Mouse (Mus musculus) spleen, postnatal 36 days (tissue): Measurements from ENCODE around the gene Frmd6.

Experiments
- DNase-seq, 2 experiments: peaks; one replicate each; pipeline ENCODE4 v3.0.0; 2022; ENCODE audit warnings: low spot score in 2 of 2, mixed read lengths in 1 of 2

The Frmd6 gene

DNA sequence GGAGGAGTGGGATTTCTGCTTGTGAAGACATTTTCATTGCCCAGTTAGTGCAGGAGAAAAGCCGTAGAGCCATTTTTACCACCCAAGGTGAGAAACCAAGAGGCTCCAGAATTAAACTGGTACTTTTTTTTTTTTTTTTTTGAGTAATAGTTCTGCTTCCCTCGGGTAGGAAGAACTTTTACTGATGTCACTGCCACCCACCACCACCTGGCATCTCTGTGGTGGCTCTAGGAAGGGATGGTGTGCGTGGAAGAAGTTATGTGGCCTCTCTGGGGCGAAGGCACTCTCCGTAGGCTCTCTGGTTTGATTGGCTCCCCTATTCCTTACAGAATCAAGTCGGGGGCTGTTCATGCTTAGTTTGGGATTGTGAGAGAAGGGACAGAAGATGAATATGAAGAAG lies 17.3 kb upstream of the Frmd6 start:
- no peak for DNase-seq

DNA sequence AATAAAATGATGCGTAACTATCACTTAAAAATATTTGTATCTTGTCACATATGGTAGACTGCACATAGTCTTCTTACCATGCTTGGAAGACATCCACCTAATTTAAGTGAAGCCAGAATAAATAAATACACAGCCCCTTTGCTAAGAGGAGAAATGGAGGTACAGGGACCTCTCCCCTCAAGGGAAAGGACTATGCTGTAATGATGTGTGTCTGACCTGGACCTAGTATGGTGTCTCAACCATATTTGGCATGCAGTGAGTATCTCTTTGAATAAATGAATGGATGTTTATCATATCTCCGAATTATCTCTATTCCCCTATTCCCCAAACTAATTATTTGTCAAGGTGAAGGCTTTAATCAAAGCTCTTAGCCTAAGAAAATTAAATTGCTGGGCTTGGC lies 15.4 kb upstream of the Frmd6 start:
- no peak for DNase-seq

DNA sequence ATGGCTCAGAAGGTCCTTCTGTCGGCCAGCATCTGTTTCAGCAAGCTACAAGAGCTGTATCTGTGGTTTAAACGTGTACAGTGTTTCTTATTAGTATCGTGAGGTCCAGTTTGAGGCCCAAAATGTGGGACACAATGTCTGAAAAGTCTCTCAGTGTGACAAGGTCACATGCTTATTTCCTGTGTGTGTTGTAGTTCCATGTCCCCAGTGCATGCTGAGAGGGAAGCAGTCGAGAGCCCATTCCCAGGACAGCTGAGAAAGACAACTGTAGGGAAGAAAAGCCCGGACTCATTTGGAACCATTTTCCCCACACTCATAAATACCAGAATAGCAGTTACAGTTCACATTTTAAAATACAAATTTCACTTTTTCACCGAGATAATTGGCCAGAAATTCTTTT lies 13.5 kb upstream of the Frmd6 start:
- DNase-seq, result no peak

DNA sequence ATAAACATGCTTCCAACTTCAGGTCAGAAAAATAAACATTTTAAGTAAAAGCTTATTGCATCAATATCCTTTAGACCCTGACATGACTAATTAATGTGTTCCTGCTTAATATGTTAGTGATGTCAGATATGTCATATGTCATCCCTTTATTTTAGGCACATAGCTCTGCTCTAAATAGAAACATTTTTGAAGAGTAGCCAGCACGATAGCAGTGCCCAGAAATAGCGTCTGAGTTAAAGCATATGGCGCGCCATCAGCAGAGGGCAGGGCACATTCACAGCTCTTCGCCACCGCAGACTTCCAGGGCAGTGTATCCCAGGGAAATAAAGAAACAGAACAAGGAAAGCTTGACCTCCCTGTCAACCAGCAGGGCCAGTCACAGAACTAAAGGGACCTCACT lies 13.1 kb upstream of the Frmd6 start:
- DNase-seq, result no peak

DNA sequence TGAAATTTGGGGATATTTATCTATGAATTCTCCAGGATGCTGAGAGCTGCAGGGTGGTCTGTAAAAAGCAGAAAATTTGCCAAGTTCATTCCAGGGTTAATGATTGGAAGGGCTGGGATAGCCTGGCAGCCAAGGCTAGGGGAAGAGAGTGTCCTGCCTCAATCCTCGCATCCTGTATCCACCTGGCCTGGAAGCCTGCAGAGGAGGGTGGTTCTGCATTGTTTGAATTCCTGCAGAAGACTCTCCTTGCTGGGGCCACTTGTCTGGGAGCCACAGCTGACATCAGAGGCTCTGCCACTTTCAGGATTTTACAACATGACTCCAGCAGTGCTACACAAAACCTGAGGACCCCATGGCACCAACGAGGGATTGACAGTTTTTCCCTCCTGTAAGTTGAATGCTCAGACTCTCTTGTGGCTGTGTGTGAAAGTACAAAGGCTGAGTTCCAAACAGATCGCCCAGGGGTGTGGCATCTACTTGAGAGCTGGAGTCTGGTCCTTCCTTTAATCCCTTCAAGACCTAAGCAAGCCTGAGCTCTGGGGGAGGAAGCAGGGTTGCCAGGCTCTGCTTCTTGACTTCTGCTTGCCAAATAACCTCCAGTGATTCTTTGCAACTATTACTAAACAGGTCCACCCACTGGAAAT lies 12.4 kb upstream of the Frmd6 start:
- no peak for DNase-seq

DNA sequence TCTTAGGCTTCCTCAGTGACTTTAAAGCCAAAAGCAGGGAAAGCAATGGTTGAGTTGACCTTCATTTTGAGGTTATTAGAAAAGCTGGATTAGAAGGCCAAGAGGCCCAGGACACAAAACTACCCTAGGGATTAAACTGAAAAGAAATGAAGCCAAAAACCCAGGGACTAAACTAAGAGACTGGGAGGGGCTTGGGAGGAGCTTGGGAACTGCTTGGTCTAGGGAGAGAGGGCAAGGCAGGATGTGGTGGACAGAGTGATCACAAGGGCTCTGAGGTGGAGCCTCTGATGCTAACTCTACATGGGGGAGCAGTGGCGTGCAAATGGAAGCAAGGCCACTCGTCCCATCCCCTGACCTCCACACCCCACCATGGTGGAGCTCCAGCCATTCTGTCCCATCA lies 8.6 kb upstream of the Frmd6 start:
- DNase-seq, result no peak

DNA sequence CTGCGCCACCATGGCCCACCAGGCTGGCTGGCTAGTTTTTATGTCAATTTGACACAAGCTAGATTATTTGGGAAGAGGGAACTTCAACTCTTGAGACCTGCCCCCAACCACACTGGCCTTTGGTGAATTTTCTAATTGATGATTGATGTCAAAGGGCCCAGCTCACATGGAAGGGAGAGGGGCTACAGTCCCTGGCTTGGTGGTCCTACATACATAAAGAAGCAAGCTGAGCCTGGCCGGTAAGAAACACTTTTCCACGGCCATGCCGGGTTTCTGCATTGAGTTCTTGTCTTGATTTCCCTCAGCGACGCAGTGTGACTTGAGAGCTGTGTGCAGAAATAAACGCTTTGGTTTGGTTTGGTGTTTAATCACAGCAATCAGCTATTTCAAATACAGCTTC lies 1.3 kb upstream of the Frmd6 start:
- no peak for DNase-seq

DNA sequence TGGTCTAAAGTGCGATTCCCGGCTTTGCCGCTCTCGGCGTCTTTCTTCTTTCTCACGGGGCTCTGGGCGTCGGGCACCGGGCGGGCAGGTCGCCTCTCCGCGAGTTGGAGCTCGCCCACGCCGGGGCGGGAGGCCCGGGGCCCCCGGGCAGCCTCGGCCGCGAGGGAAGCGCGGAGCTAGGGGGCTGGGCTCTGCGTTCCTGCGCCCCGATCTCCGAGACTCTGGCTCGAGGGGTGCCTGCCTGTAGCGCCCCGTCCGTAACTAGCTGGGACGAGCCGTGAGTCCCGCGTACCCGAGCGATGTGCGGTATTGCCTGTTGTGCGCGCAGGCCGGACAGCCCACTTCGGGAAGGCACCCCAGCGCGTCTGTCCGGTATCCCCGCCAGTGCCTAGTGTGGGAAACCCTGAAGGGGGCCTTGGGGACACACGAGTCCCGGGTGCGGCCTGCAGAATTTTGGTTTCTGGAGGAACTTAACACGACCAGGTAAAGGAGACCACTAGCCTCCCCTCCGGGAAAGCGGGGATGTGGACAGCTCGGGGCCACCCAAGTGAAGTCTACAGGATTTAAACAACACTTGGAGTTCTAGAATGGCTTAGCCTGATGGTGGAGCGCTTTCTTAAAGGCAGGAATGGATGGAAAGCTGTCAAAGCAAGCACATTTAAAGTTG lies 470 bp downstream of the Frmd6 start:
- no peak for DNase-seq

DNA sequence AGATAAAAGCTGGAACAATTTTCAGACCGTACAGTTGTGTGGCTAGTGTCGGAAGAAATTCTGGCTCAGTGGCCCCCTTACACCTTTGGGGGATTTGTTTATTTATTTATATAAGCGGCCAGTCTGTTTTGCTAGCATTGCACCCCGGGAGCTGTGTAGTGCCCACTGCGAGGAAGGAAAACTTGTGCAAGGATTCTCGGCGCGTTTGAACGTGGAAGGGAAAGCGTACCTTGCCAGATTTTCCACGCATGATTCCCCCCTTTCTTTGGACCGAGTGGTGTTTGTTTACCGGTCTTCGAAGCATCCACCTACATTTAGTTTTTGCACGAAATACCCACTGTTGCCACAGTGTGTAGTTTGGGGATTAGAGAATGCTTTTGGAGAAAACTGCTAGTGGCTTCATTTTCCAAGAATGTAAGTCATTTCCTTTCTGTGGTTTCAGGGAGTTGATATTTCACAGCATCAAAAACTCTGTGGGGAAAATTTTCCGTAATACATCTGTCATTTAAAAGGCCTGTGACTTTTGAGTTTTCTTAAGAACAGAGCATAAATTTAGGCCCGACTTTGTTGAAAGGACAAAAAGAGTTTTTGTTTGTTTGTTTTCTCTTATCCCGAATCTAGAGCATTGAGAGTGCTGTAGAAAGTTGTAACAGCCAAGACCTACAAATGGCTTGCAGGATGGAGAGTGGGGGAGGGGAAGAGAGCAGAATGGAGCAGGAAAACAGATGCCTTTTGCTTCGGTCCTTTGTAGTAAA lies 1.2 kb downstream of the Frmd6 start:
- no peak for DNase-seq

DNA sequence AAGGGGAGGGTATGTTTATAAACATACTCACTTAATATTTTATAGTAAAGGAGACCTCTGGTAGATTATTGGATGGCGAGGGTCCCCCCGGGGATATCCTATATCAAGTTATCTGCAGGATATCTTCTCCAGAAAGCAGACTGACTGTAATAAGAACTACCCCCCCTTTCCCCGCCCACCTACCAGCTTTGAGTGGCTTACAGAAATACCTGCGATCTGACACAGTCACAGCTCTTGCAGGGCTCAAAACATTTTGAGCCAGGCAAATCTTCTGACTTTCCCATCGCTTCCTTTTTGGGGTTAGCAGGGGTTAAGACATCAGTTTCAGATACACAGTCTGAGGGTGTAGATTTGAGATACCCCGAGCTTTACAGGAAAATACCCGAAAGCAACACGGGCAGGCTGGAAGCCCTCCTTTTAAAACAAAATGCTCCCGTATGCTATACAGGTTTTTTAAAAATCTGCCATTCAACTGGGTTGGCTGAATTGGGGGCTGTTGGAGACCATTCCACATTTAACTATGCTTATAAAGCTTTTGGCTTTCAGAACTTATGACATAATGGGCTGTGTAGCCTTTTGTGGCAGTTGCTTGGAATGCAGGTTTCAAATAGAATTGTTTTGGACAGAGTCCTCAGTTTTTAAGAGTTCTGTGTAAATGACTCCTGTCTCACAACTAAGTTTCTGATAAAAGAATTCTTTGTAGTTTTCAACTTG lies 2.0 kb downstream of the Frmd6 start:
- DNase-seq, result no peak

DNA sequence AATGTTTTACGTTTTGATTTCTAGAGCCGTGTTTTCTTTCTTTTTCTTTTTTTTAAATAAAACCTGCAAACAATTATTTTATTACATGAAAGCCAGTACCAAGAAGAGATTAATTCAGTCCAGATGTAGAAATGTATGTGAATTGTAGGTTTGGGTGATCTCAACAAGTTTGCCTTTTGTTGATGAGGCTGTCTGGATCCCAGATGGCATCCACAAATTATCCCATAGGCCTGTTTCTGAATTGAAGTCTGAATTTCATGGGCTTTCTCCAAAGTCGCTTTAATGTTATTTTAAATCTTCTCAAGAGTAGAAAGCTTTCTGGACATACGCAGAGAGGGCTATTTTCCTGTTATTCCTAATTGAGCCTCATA lies 2.6 kb downstream of the Frmd6 start:
- DNase-seq, result no peak

DNA sequence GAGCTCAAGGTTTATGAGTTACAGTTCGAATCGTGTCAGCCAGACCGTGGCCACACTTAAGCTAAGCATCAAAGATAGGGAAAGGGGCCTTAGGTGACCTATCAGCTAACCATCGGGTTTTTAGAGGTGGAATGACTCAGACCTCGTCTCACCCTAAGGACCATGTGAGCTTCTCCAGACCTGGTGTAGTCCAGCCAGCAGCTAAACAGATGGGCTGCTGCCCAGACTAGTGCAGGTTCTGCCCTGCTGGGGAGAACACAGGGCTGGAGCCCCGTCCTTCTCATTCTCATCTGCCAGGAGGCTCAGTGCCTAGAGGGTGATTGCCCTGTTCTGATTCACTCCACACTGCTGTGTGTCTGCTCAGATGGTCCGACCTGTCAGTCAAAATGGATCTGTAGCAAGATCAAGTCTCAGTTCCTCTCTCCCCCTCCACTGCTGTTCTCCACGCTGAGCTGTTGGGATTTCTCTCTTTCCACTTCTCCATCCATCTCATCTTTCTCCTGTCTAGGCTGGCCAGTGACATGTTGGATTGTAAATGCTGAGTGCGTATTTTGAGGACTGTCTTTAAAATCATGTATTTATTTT lies 5.8 kb downstream of the Frmd6 start:
- no peak for DNase-seq

DNA sequence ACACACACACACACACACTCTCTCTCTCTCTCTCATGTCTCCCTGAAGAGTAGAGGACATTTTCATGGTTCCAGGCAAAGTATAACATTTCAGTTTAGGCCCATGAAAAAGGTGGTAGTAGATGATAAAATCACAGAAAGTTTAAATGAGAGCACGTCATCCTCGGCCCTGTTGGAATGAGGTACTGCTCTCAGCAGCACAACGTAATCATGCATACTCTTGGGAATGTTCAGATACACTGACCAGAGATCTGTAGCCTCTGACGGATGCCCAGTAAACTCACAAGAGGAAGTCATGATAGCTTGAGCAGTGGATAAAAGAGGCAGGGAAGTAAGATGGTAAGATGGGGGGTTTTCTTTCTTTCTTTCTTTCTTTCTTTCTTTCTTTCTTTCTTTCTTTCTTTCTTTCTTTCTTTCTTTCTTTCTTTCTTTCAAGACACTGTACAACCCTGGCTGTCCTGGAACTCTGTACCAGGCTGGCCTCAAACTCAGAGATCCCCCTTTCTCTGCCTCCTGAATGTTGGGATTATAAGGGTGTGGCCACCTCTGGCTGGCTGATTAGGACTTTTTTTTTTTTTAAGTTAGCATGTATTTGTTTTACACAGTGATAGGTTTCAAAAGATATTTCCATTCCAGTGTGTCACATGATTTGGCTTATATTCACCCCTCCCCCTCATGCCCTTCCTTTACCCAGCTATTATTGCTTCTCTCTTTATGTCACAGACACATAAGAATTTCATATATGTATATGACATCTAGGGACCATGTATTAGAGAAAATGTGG lies 7.1 kb downstream of the Frmd6 start:
- no peak for DNase-seq

DNA sequence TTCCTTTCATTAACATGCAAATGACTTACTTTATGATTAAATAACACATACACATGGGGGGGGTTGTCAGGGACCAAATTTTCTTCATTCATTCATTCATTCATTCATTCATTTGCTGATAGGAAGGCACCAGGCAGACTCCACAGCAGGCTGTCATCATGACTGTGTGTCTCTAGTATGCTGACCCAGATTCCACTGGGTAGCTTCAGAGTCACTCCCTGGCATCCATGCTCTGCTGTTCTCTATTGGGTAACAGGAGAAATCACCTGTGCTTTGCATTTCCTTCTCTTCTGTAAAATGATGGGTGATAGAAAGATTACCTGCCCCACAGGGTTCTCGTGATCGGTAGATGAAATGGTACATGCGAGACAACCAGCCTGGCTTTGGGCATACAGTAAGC lies 7.7 kb downstream of the Frmd6 start:
- DNase-seq, result no peak

DNA sequence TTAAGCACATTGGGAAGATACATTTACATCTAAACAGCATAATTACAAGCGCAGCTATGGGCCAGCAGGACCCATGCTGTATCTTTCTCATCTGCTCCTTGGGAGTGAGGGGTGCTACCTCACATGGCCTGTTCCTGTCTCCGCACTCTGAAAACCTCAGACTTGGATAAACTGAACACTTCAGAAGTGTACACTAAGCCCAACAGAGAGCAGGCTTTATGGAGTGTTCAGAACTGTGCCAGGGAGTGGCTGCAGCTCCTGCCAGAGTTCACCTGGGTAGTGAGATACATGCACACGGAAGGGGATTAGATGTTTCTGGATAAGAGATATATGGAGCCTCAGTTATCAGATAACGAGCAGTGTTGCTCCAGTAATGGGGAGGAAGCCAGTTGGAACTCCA lies 8.7 kb downstream of the Frmd6 start:
- DNase-seq, result no peak

DNA sequence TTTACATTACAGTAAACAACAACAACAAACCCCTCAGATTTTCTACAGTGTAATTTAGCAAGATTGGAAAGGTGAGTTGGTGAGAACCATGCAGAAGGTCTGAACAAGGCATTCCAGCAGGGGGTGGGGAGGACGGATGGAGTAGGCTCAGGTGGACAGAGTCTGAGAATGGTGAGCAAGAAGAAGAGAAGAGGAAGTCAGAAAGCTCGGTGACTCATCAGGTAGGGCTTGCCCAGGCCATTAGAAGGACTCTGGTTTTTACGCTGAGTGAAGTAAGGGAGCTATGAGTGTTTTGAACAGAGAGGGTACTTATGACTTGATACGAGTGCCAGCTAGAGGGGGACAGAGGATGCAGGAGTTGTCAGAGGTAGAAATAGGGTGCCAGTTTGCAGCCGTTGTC lies 9.7 kb downstream of the Frmd6 start:
- DNase-seq, result no peak

DNA sequence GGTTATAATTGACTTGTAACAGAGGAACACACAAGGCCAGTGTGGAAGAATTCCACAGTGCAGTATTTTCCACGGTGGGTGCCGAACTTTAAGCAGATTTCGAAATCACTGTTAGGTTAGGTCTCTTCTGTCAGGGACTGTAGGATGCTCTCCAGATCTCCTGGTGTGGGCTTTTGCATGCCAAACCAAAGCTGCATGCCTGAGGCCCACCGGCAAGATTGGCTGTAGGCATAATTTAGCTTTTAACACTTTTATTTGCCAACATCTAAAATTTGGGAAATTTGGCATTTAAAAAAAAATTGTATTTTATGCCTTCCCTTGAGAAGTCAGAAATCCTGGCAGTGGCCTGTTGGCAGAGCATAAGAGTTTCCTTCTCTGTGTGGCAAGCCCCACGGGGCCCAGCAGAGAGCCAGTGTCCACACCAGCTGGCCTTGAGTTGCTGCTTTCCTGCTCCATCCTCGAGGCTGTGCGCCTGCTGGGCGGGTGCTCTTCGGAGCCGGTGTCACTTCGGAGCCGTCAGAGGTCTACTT lies 12.5 kb downstream of the Frmd6 start:
- DNase-seq, result no peak

DNA sequence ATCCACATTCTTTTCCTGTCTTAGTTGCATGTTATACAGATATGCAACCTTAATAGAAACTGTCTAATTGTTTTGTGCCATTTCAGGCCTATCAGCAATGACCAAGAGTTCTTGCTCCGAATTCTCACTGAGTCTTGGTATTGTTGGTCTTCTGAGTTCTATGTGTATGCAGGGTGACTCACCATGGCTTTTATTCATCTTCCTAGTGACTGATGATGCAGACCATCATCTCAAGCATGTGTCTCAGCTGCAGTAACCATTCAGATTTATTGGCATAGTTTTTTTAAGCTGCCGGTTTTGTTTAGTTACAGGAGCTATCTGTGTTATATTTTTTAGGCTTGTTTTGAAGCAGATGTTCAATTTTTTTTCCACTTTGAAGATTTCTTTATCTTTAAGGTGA lies 20.1 kb downstream of the Frmd6 start:
- DNase-seq, result no peak

DNA sequence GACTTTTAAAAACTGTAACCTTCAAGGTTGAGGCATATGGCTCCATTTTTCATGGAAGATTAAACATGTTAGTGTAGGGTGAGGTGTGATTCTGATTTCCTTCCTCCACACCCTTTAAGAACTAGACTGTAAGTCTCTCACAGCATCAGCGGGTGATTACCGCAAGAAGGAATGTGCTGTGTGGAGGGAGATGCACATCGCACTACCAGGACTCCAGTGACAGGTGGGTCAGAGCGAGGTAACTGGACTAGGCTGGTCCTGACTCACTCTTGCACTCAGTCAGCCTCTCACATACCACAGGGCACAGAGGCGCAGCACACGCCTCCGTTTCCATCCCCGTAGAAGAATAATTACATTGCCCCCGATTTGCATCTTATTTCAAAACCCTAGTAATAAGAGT lies 23.7 kb downstream of the Frmd6 start:
- no peak for DNase-seq

DNA sequence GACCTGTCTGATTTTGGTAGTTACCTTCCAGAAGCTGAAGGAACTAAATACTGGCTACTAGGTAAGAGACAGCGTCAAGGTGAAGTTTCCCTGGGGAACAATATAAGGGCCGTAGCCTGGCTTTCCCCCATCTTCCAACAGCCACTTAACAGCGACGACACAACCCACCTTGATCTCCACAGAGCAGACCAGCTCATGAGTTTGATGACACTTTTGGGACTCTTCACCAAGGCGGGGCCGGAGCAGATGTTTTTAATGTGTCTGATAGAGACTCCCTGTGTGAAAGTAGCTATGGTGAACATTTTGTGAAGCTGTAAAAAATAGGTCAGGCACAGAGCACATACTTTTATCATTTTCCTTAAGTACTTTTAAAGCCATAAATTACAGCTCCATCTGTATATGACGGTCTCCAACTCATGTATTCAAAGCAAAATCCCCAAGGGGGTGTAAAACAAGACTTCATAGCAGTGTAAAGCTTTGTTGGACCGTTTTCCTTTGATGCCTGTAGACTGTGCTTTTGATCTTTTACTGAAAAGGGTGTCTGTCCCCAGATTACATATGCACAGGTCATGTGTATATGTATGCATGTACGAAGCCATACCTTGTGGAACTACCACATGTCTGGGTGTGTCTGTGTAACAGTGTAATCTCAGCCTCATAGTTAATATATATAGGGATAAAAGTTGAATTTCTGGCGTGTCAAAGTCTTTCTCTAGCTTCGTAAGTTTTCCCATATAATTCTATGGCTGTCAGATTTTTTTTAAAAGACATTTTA lies 24.4 kb downstream of the Frmd6 start:
- DNase-seq, result no peak
